Mouse (Mus musculus) spleen, adult 18-20 months (tissue): ENCODE results near the gene Sult1b1.
"Not testable (repeated sequence)": the region's sequence is repeated elsewhere in the genome, so short reads cannot be mapped to it uniquely, and the experiment has no call there.

ENCODE experiments used
- DNase-seq, 2 experiments: peaks; one replicate each; pipeline ENCODE4 v3.0.0; 2022; ENCODE audit warnings: mixed read lengths in 2 of 2

Gene Sult1b1

GRCm38 (mm10) chr5:87538111-87538510 is at the start of gene Sult1b1:
Gene Sult1b1, minus strand, starts transcription at chr5:87538195.
- DNase-seq: no peak

DNA sequence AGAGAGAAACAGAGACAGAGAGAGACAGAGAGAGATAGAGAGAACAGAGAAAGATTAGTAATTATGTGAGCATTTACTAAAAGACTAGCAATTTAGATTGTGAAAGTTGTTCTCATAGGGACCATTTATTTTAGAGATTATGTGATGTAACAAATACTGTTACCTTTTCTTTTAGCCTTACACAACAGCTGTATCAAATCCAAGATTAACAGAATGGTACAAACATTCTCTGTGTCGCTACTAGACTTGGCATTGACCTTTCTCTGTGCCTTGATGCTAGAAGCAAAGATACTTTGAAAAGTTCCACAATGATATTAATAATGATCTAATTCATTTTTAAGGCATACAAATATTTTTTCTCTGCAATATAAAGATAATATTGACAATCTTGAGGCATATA is 42.4 kb upstream of the Sult1b1 start:
- no peak for DNase-seq

DNA sequence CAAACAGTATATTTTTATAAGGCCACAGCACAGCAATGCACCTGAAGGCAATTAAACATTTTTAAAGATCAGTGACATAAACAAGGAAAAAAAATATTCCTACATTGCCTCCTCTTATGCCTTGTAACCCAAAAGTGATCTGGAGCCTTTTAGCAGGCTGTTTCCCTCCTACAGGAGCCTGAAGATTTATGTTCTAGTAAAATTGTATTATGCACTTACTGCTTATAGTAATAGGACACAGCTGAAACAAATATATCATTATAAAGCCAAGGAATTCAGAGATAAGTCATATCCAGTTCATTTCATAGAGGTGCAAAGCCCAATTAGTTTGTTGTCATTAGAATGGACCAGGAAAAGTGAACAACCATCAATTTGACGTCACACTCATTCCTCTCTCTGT is 36.2 kb upstream of the Sult1b1 start:
- DNase-seq: no peak

GRCm38 (mm10) chr5:87573490-87573889 is 35.5 kb upstream of the Sult1b1 start:
- DNase-seq: no peak

GRCm38 (mm10) chr5:87572781-87573180 is 34.8 kb upstream of the Sult1b1 start:
- no peak for DNase-seq

- DNase-seq: no peak
Observed at GRCm38 (mm10) chr5:87568845-87569244, 30.9 kb upstream of the Sult1b1 start, which contains the start of gene Sult1d1. Gene Sult1d1, minus strand, starts transcription at chr5:87569027.

- DNase-seq: no peak
Observed at GRCm38 (mm10) chr5:87567306-87567705, 29.3 kb upstream of the Sult1b1 start.

DNA sequence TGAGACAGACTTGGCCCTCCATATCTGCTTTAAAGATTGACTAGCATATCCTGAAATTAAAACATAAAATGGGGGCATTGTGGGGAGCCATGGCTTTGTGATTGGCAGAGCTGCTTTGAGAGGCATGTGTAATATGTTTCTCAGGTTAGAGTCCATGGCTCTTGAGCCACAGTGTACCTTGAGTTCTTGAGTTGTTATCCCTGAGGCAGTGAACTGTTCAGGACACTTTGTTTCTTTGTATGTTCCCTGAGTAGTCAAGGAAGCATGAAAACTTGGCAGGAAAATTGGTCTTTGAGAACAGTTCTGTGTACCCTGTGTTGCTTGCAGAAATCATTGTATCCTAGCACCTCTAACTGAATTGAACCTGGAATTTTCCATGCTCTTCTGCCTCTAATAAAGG is 25.0 kb upstream of the Sult1b1 start:
- DNase-seq: no peak

DNA sequence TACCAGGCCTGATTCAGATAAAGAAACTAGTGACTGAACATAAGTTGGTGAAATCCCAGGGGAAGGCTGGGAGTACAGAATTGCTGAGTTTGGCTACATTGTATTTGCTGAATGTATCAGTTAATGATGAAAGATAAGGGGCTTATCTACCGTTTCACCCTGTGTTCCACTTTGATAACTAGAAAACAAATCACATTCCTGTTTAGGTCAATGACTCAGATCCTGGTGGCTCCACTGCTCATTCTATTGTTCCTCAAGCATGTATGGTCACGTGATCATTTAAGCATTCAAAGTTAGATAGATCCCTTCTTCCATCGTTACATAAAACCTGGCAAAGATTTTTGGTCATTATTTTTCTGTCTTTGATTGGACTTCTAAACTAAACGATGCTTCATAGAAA is 24.5 kb upstream of the Sult1b1 start:
- DNase-seq: no peak

GRCm38 (mm10) chr5:87560145-87560544 is 22.1 kb upstream of the Sult1b1 start:
- no peak for DNase-seq

- no peak for DNase-seq
Observed at GRCm38 (mm10) chr5:87550935-87551334, 12.9 kb upstream of the Sult1b1 start.

- DNase-seq: no peak
Observed at GRCm38 (mm10) chr5:87535994-87536644, 1.9 kb downstream of the Sult1b1 start.

- no peak for DNase-seq
Observed at GRCm38 (mm10) chr5:87532288-87532687, 5.7 kb downstream of the Sult1b1 start.

DNA sequence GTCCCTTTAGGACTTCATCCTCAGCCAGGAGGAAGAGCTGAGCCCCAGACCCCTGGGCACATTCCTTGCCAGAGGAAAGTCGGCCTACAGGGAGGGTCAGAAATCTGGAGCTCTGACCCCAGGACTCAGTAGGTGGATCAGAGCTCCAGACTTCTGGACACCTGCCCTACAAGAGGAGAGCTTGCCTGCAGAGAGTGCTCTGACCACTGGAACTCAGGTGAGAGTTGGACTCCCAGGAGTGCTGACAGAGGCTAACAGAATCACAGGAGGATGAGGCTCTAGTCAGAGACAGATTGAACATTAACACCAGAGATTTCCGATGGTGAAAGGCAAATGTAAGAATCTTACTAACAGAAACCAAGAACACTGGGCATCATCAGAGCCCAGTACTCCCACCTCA is 14.4 kb downstream of the Sult1b1 start:
- DNase-seq: not testable (repeated sequence)

GRCm38 (mm10) chr5:87505776-87506458 is 32.1 kb downstream of the Sult1b1 start:
- no peak for DNase-seq

GRCm38 (mm10) chr5:87502687-87503086 is 35.3 kb downstream of the Sult1b1 start:
- DNase-seq: no peak

DNA sequence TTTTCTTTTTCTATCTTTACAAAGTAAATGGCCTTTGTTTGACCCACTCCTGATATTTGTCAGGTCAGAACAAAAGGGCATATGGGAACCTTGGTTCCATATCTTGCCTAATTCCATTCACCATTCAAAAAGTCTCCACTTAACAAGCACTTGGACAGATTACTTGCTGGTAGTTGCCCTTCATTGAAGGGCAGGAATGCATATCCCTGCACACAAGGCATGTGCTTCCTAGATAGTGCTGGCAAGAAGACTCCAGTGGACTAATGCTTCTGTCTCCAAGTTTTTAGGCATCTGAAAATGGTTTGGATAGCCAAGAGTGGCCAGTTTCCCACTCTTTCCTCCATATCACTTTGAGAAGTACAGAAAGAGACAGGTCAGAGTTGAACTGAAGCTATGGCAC is 38.7 kb downstream of the Sult1b1 start:
- DNase-seq: no peak

GRCm38 (mm10) chr5:87498936-87499335 is 39.1 kb downstream of the Sult1b1 start:
- DNase-seq: no peak

DNA sequence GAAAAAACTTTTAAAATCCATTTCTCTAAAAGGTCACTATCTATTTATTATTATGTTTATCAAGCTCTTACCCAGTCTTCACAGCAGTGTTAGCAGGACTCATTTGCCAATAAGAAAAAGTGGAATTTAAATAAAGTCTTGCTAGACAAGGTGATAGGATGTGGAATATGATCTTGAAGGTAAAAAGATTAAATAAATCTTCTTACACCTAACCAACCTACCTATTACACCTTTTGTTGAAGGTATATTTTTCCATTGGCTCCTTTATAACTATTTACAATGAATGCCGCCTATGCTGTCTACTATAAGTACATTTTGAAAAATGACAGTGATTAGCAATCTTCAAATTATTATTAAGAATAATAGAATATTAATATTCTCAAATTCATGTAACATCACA is 47.2 kb downstream of the Sult1b1 start, which contains the start of gene Ugt2a1:
Gene Ugt2a1, minus strand, starts transcription at position 101 of the 400 bp plus-strand sequence.
- DNase-seq: no peak

GRCm38 (mm10) chr5:87486706-87487105 is 51.3 kb downstream of the Sult1b1 start, which contains the start of gene Gm43638:
Gene Gm43638, minus strand, starts transcription at chr5:87486806.
- DNase-seq: not testable (repeated sequence)

- DNase-seq: no peak
Observed at GRCm38 (mm10) chr5:87482160-87482559, 55.8 kb downstream of the Sult1b1 start, which contains the start of gene Ugt2a2. Gene Ugt2a2, minus strand, starts transcription at chr5:87482260.
